Mouse (Mus musculus): ENCODE measurements around the gene Tpm4. TPM values are rescaled to one million over a fixed set of nuclear protein-coding genes. Genes with fewer than 3 reads are reported as not detected.
"Not testable (repeated sequence)": the region's sequence is repeated elsewhere in the genome, so short reads cannot be mapped to it uniquely, and the experiment has no call there.

Gene Tpm4
- 177 and 186 TPM in 2 replicates for polyA plus RNA-seq (2014; fragmentation: Nextera tagmentation; extraction: Ambion mirVana)

- WGBS, result under 1% methylated on average over 48 of the region's 49 CpGs
- H3K27me3 ChIP-seq (ENCODE audit: control insufficient read depth, insufficient read depth, low read length), result no peaks in the 10 kb centered on the region
- ATAC-seq (ENCODE audit: low FRiP score) (peak; percentile 79), DNase-seq (ENCODE audit: low spot score) (peak; percentile 65)
- H3K9ac ChIP-seq, result peak within 1 kb of the TSS; percentile 88
- H3K27ac ChIP-seq, result peak within 1 kb of the TSS; percentile 90
- no peaks in the 10 kb centered on the region for H3K9me3 ChIP-seq (ENCODE audit: control insufficient read depth, low read length)
- H3K36me3 ChIP-seq (replicated peaks; ENCODE audit: control insufficient read depth, insufficient read depth), result peaks cover 19% of the 10 kb centered on the region
- peak within 1 kb of the TSS; percentile 70 for H3K4me3 ChIP-seq (replicated peaks; ENCODE audit: low read length)
- peaks cover 19% of the 10 kb centered on the region for H3K4me1 ChIP-seq (replicated peaks; ENCODE audit: control insufficient read depth, insufficient read depth, low read length)
- peak within 1 kb of the TSS; percentile 94 for H3K4me2 ChIP-seq (replicated peaks)
Measured at GRCm38 (mm10) chr8:72134756-72135445, at the start of gene Tpm4. TSS of gene Tpm4 (plus strand) at chr8:72134975.

GRCm38 (mm10) chr8:72087611-72088010, 47.2 kb upstream of the Tpm4 start:
- DNase-seq (ENCODE audit: low spot score); H3K4me2 ChIP-seq (replicated peaks); H3K9me3 ChIP-seq (ENCODE audit: control insufficient read depth, low read length); H3K27me3 ChIP-seq (ENCODE audit: control insufficient read depth, insufficient read depth, low read length); H3K4me3 ChIP-seq (replicated peaks; ENCODE audit: low read length); H3K27ac ChIP-seq; H3K4me1 ChIP-seq (replicated peaks; ENCODE audit: control insufficient read depth, insufficient read depth, low read length); ATAC-seq (ENCODE audit: low FRiP score); H3K36me3 ChIP-seq (replicated peaks; ENCODE audit: control insufficient read depth, insufficient read depth); H3K9ac ChIP-seq: not testable (repeated sequence)
- WGBS, result 82% methylated on average over 3 of the region's 3 CpGs

GRCm38 (mm10) chr8:72096721-72097120, 38.1 kb upstream of the Tpm4 start:
- not testable (repeated sequence) for H3K4me3 ChIP-seq (replicated peaks; ENCODE audit: low read length); H3K27me3 ChIP-seq (ENCODE audit: control insufficient read depth, insufficient read depth, low read length); H3K9me3 ChIP-seq (ENCODE audit: control insufficient read depth, low read length); H3K9ac ChIP-seq; DNase-seq (ENCODE audit: low spot score); H3K27ac ChIP-seq; ATAC-seq (ENCODE audit: low FRiP score); H3K36me3 ChIP-seq (replicated peaks; ENCODE audit: control insufficient read depth, insufficient read depth); H3K4me2 ChIP-seq (replicated peaks); H3K4me1 ChIP-seq (replicated peaks; ENCODE audit: control insufficient read depth, insufficient read depth, low read length)

- 61% methylated on average over 6 of the region's 7 CpGs for WGBS
- not testable (repeated sequence) for DNase-seq (ENCODE audit: low spot score)
Measured at GRCm38 (mm10) chr8:72099377-72100103, 35.2 kb upstream of the Tpm4 start.

GRCm38 (mm10) chr8:72105165-72105564, 29.6 kb upstream of the Tpm4 start:
- DNase-seq (ENCODE audit: low spot score) (no peak), ATAC-seq (ENCODE audit: low FRiP score) (no peak)
- H3K4me3 ChIP-seq (replicated peaks; ENCODE audit: low read length), result no peak overlapping the region
- WGBS, result 23% methylated on average over 4 of the region's 4 CpGs
- no peaks in the 10 kb centered on the region for H3K27me3 ChIP-seq (ENCODE audit: control insufficient read depth, insufficient read depth, low read length)
- H3K9ac ChIP-seq, result no peak overlapping the region
- H3K36me3 ChIP-seq (replicated peaks; ENCODE audit: control insufficient read depth, insufficient read depth), result no peaks in the 10 kb centered on the region
- no peak overlapping the region for H3K27ac ChIP-seq
- no peaks in the 10 kb centered on the region; the same call in 1 of the 2 replicates for H3K9me3 ChIP-seq (ENCODE audit: control insufficient read depth, low read length)
- H3K4me2 ChIP-seq (replicated peaks), result no peak overlapping the region
- H3K4me1 ChIP-seq (replicated peaks; ENCODE audit: control insufficient read depth, insufficient read depth, low read length), result no peaks in the 10 kb centered on the region

More at GRCm38 (mm10) chr8:72099377-72100103, 35.2 kb upstream of the Tpm4 start:
- H3K36me3 ChIP-seq (replicated peaks; ENCODE audit: control insufficient read depth, insufficient read depth); H3K4me3 ChIP-seq (replicated peaks; ENCODE audit: low read length); H3K27ac ChIP-seq; H3K9me3 ChIP-seq (ENCODE audit: control insufficient read depth, low read length); H3K27me3 ChIP-seq (ENCODE audit: control insufficient read depth, insufficient read depth, low read length); ATAC-seq (ENCODE audit: low FRiP score); H3K4me2 ChIP-seq (replicated peaks); H3K4me1 ChIP-seq (replicated peaks; ENCODE audit: control insufficient read depth, insufficient read depth, low read length); H3K9ac ChIP-seq: not testable (repeated sequence)

- Histone ChIP-seq H3K4me1 (replicated peaks; ENCODE audit: control insufficient read depth, insufficient read depth, low read length) (no peaks in the 10 kb centered on the region), H3K4me3 (replicated peaks; ENCODE audit: low read length) (no peak within 1 kb of the TSS), H3K9me3 (ENCODE audit: control insufficient read depth, low read length) (no peaks in the 10 kb centered on the region; the same call in 1 of the 2 replicates), H3K36me3 (replicated peaks; ENCODE audit: control insufficient read depth, insufficient read depth) (no peaks in the 10 kb centered on the region), H3K27me3 (ENCODE audit: control insufficient read depth, insufficient read depth, low read length) (no peaks in the 10 kb centered on the region), H3K9ac (no peak within 1 kb of the TSS), H3K4me2 (replicated peaks) (no peak within 1 kb of the TSS), H3K27ac (no peak within 1 kb of the TSS)
- 93% methylated on average over 3 of the region's 3 CpGs for WGBS
- ATAC-seq (ENCODE audit: low FRiP score) (no peak), DNase-seq (ENCODE audit: low spot score) (no peak)
Measured at GRCm38 (mm10) chr8:72106740-72107139, 28.0 kb upstream of the Tpm4 start, which contains the start of gene Olfr374. TSS of gene Olfr374 (plus strand) at chr8:72107040.

GRCm38 (mm10) chr8:72110876-72111275, 23.9 kb upstream of the Tpm4 start:
- no peak for DNase-seq (ENCODE audit: low spot score)
- H3K9me3 ChIP-seq (ENCODE audit: control insufficient read depth, low read length), result no peaks in the 10 kb centered on the region
- ATAC-seq (ENCODE audit: low FRiP score), result no peak
- no peaks in the 10 kb centered on the region for H3K4me1 ChIP-seq (replicated peaks; ENCODE audit: control insufficient read depth, insufficient read depth, low read length)
- WGBS, result 78% methylated on average over 6 of the region's 6 CpGs
- H3K9ac ChIP-seq, result no peak overlapping the region
- no peak overlapping the region for H3K4me2 ChIP-seq (replicated peaks)
- no peaks in the 10 kb centered on the region for H3K27me3 ChIP-seq (ENCODE audit: control insufficient read depth, insufficient read depth, low read length)
- H3K36me3 ChIP-seq (replicated peaks; ENCODE audit: control insufficient read depth, insufficient read depth), result no peaks in the 10 kb centered on the region
- H3K4me3 ChIP-seq (replicated peaks; ENCODE audit: low read length), result no peak overlapping the region
- H3K27ac ChIP-seq, result no peak overlapping the region

GRCm38 (mm10) chr8:72112486-72112885, 22.3 kb upstream of the Tpm4 start:
- Histone ChIP-seq H3K9ac (no peak overlapping the region), H3K27me3 (ENCODE audit: control insufficient read depth, insufficient read depth, low read length) (no peaks in the 10 kb centered on the region), H3K4me3 (replicated peaks; ENCODE audit: low read length) (no peak overlapping the region), H3K4me2 (replicated peaks) (no peak overlapping the region), H3K9me3 (ENCODE audit: control insufficient read depth, low read length) (no peaks in the 10 kb centered on the region), H3K4me1 (replicated peaks; ENCODE audit: control insufficient read depth, insufficient read depth, low read length) (no peaks in the 10 kb centered on the region), H3K36me3 (replicated peaks; ENCODE audit: control insufficient read depth, insufficient read depth) (no peaks in the 10 kb centered on the region), H3K27ac (no peak overlapping the region)
- DNase-seq (ENCODE audit: low spot score) (no peak), ATAC-seq (ENCODE audit: low FRiP score) (no peak)
- 76% methylated on average over 3 of the region's 3 CpGs for WGBS

- Histone ChIP-seq H3K9ac (no peak overlapping the region), H3K9me3 (ENCODE audit: control insufficient read depth, low read length) (no peaks in the 10 kb centered on the region), H3K27me3 (ENCODE audit: control insufficient read depth, insufficient read depth, low read length) (no peaks in the 10 kb centered on the region), H3K4me1 (replicated peaks; ENCODE audit: control insufficient read depth, insufficient read depth, low read length) (no peaks in the 10 kb centered on the region), H3K4me3 (replicated peaks; ENCODE audit: low read length) (no peak overlapping the region), H3K4me2 (replicated peaks) (no peak overlapping the region), H3K36me3 (replicated peaks; ENCODE audit: control insufficient read depth, insufficient read depth) (no peaks in the 10 kb centered on the region), H3K27ac (no peak overlapping the region)
- DNase-seq (ENCODE audit: low spot score) (no peak), ATAC-seq (ENCODE audit: low FRiP score) (no peak)
- WGBS, result 89% methylated on average over 2 of the region's 2 CpGs
Measured at GRCm38 (mm10) chr8:72115202-72115601, 19.6 kb upstream of the Tpm4 start.

Data from hindbrain, embryonic 14.5 days (tissue).